Mouse (Mus musculus): ENCODE measurements around the gene Tmem131.

GRCm38 (mm10) chr1:36928357-36929330 is 14.8 kb downstream of the Tmem131 start:
- TF ChIP-seq GATA1 (IDR thresholded peaks at IDR 0.05; ENCODE audit: borderline replicate concordance, low read length) (no peak), FLI1 (IDR thresholded peaks at IDR 0.05; ENCODE audit: low read length) (no peak)
